Mouse (Mus musculus): ENCODE results near the gene Prkce. TPM values are rescaled to one million over a fixed set of nuclear protein-coding genes. Genes with fewer than 3 reads are reported as not detected.

Prkce gene
- polyA plus RNA-seq, 1 experiment from 2014 or later, result 6.8 TPM

DNA sequence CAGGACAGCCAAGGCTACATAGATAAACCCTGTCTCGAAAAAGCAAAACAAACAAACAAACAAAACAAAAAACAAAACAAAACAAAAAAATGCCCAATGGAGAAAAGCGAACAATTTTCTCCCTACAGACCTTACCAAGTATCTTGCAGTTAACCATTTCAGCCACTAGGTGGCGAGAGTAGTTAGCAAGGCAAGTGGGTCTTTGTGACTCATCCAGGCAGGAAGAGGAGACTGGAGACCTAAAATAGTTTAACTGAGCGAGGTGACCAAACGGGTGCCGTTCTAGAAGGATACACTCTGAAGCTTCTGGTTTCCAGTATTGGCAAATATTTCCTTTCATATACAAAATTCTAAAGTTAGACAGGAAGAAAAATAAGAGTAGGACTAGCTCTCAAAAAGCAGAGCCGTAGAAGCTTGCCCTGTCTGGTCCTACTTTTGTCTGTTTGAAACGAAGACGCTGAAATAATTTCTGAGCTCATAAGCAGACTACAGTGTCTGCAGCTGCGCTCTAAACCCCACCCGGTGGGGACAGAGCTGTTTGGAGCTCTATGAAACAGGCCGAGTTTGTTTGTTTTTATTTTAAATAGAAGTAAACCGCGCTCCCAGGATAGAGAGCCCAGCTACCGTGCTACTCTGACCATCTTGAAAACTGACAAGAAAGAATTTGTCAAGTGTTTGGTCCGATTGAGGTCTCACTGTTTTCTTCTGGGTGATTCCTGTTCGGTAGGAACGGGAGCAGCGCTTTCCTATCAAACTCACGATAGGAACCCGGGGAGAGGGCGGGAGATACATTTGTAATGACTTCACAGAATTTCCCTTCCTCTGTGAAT is 368.5 kb downstream of the Prkce start:
- ATAC-seq (replicated peaks; ENCODE audit: low FRiP score), result no peak; the same call in 1 of the 2 replicates
- H3K27ac ChIP-seq, result peak overlapping the region; percentile 69
- no peaks in the 10 kb centered on the region for H3K9me3 ChIP-seq (replicated peaks)
- no peaks in the 10 kb centered on the region for H3K27me3 ChIP-seq
- H3K9ac ChIP-seq, result no peak overlapping the region
- peak overlapping the region; percentile 8 for H3K4me3 ChIP-seq (replicated peaks)
- 37% methylated on average over 22 of the region's 22 CpGs for WGBS
- H3K4me1 ChIP-seq, result peaks cover 48% of the 10 kb centered on the region
- H3K4me2 ChIP-seq, result peak overlapping the region; percentile 42
- no peaks in the 10 kb centered on the region for H3K36me3 ChIP-seq

DNA sequence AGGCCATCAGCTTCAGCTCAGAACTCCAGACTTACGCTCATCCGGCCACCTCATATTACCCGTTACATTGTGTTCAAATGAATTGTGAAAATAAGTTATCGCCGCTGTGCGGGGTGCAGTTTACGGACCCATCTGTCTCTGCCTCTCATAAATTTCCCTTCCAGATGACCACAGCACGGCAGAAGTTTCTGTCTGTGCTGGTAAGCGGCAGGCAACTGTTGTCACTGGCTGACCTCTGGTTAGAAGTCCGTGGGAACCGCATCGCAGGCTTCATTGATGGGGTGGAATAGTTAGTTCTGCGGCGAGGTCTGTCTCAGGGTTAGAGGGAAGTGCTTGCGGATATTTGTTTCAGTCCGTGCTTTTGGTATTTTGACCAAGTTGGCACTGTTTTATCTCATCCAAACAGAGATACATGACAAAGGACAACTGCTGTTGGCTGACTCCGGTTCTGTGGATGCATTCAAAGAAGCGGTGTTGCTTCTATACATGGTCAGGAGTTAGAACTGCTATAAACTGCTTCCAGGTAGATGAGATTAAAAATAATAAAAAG is 372.4 kb downstream of the Prkce start:
- Histone ChIP-seq H3K4me1 (peaks cover 32% of the 10 kb centered on the region), H3K4me3 (replicated peaks) (no peak overlapping the region), H3K9ac (no peak overlapping the region), H3K9me3 (replicated peaks) (no peaks in the 10 kb centered on the region), H3K27ac (no peak overlapping the region), H3K4me2 (no peak overlapping the region), H3K27me3 (no peaks in the 10 kb centered on the region), H3K36me3 (no peaks in the 10 kb centered on the region)
- no peak for ATAC-seq (replicated peaks; ENCODE audit: low FRiP score)
- 39% methylated on average over 18 of the region's 18 CpGs for WGBS

DNA sequence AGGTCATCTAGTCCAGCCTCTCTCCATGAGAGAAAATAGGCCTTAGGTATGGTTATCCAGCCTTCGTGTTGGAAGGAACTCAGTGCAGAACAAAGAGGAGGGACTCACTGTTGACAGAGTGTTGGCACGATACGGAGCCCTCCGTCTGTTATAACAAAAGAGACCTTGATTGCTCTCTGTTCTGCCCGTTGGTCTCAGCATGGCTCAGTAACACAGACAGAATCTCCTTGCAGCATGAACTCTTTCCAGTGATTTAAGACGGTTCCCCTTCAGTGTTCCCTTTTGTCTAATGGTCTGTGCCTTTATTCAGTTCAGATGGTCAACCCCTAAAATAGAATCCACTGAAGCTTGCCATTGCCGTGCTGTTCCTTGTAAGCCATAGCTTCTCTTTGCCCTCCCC is 378.9 kb downstream of the Prkce start:
- Histone ChIP-seq H3K4me3 (replicated peaks) (no peak overlapping the region), H3K9ac (no peak overlapping the region), H3K36me3 (no peaks in the 10 kb centered on the region), H3K4me2 (no peak overlapping the region), H3K9me3 (replicated peaks) (no peaks in the 10 kb centered on the region), H3K4me1 (peaks cover 5% of the 10 kb centered on the region; the same call in 1 of the 2 replicates), H3K27me3 (no peaks in the 10 kb centered on the region), H3K27ac (no peak overlapping the region)
- WGBS, result 56% methylated on average over 7 of the region's 7 CpGs
- ATAC-seq (replicated peaks; ENCODE audit: low FRiP score), result no peak

DNA sequence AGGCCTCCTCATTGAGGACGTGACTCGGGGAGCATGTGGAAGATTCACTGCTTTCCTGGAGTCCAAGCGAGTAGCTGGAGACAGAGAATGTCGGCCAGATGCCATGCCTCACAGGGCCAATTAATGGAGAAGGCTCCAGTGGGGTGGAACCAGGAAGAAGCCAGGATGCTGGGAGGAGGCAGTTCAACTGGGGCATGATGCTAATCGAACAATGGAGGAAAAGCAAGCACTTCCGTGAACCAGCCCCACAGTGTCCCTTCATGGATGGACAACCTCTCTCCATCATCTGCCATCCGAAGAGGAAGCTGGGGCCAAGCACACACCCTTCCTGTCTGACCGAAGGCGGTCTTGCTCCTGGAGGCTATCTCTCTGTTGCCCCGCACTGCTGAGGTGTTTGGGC is 381.5 kb downstream of the Prkce start:
- Histone ChIP-seq H3K27ac (0 out of 2 replicates have a peak overlapping the region, but pooled peaks have one; percentile 27), H3K9me3 (replicated peaks) (no peaks in the 10 kb centered on the region), H3K4me1 (0 out of 2 replicates have a peak, but pooled peaks cover 5% of the 10 kb centered on the region), H3K4me2 (no peak overlapping the region), H3K9ac (no peak overlapping the region), H3K27me3 (no peaks in the 10 kb centered on the region), H3K36me3 (no peaks in the 10 kb centered on the region), H3K4me3 (replicated peaks) (no peak overlapping the region)
- 67% methylated on average over 10 of the region's 10 CpGs for WGBS
- ATAC-seq (replicated peaks; ENCODE audit: low FRiP score), result no peak

DNA sequence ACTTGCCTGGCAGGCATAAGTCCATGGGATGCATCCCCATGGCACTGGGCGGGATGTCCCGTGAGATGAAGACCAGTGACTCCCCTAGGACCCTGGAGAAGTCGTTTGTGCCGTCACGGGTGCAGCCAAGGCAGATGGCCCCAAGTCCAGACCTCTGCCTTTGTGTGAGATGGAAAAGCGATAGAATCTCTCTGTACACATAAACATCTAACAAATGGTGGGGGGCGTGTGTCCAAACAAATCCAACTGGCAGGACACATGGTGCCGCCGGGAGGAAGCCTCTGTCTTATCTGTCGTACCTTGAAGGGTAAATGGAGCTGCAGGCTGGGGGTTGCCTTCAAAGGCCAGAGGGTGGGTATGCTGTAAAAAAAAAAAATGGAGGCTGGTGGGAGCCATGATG is 384.0 kb downstream of the Prkce start:
- Histone ChIP-seq H3K27me3 (no peaks in the 10 kb centered on the region), H3K4me3 (replicated peaks) (no peak overlapping the region), H3K4me1 (no peaks in the 10 kb centered on the region), H3K36me3 (no peaks in the 10 kb centered on the region), H3K9ac (no peak overlapping the region), H3K9me3 (replicated peaks) (no peaks in the 10 kb centered on the region), H3K27ac (no peak overlapping the region), H3K4me2 (no peak overlapping the region)
- no peak for ATAC-seq (replicated peaks; ENCODE audit: low FRiP score)
- WGBS, result 79% methylated on average over 10 of the region's 10 CpGs

DNA sequence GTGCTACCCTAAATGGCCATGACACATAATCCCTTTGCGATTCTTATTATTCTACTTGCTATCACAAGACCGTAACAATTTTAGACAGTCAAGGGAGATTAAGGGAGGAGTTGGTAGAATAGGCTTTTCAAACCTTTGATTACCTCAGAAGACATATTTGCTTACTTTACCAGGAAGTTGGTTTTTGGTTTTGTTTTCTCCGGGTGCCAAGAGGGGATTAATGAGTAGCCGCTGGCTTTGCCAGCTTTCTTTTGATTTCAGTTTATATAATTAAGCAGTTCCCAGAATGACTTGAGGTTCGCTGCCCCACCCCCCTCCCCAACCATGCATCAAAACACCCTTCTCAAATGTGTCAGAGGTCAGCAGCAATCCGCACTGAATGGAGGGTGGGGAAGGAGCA is 384.4 kb downstream of the Prkce start:
- Histone ChIP-seq H3K27ac (no peak overlapping the region), H3K4me3 (replicated peaks) (no peak overlapping the region), H3K27me3 (no peaks in the 10 kb centered on the region), H3K4me2 (no peak overlapping the region), H3K36me3 (no peaks in the 10 kb centered on the region), H3K4me1 (no peaks in the 10 kb centered on the region), H3K9ac (no peak overlapping the region), H3K9me3 (replicated peaks) (no peaks in the 10 kb centered on the region)
- ATAC-seq (replicated peaks; ENCODE audit: low FRiP score), result no peak
- WGBS, result 83% methylated on average over 6 of the region's 6 CpGs

DNA sequence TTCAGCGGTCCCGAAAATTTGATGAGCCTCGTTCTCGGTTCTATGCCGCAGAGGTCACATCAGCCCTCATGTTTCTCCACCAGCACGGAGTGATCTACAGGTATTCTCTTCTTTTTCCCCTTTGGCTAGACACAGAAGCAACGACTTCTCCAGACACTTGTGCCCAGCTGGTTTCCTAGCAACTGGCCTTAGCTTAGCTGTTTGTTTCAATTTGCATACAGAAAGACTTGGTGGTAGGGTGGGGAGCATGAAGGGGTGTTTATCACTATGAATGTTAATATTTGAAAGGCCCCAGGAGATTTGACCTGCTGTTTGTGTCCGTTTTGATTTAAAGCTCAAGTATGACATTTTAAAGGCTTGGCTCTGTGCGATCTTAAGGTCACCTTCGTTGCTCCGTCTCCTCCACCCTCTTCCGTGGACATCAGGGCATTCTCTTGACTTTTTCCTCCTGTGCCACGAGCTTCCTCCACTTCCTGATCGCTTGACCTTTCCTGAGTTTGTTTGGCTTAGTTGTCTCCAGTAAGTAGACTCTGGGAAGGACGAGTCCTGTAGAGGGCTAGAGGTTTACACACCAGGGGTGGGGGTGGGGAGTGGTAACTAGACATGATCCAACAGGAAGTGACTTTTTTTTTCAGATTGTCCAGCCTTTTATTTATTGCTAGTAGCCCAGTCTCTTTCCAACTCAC is 391.8 kb downstream of the Prkce start:
- peaks cover 24% of the 10 kb centered on the region for H3K4me1 ChIP-seq

DNA sequence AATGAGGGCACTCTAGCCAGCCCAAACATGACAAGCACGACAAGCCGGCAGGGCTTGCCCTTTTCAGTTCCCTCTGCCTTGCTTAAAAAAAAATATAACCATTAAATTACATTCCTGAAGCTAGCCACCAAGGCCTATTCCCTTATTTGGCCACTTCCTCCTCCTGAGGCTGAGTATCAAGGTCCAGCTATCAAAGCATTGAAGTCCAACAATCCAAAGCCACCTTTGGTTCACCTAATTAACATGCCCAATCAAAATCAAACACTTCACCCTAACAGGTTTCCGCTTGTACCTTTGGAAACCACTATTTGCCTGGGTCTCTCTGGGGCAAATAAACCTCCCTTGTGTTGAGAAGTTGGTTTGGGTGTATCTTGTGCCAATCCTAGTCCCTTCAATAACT is 392.9 kb downstream of the Prkce start:
- Histone ChIP-seq H3K9me3 (replicated peaks) (no peaks in the 10 kb centered on the region), H3K4me3 (replicated peaks) (no peak overlapping the region), H3K4me2 (no peak overlapping the region), H3K4me1 (peaks cover 24% of the 10 kb centered on the region), H3K27me3 (no peaks in the 10 kb centered on the region), H3K9ac (no peak overlapping the region), H3K27ac (no peak overlapping the region), H3K36me3 (no peaks in the 10 kb centered on the region)
- WGBS, result 53% methylated on average over 3 of the region's 3 CpGs
- ATAC-seq (replicated peaks; ENCODE audit: low FRiP score), result no peak

More for the DNA sequence above, 391.8 kb downstream of the Prkce start:
- H3K36me3 ChIP-seq, result no peaks in the 10 kb centered on the region
- no peak overlapping the region for H3K9ac ChIP-seq
- peak; percentile 68 for ATAC-seq (replicated peaks; ENCODE audit: low FRiP score)
- H3K4me3 ChIP-seq (replicated peaks), result no peak overlapping the region
- peak overlapping the region; percentile 56 for H3K27ac ChIP-seq
- H3K4me2 ChIP-seq, result no peak overlapping the region
- 58% methylated on average over 15 of the region's 15 CpGs for WGBS
- H3K27me3 ChIP-seq, result no peaks in the 10 kb centered on the region
- H3K9me3 ChIP-seq (replicated peaks), result no peaks in the 10 kb centered on the region

DNA sequence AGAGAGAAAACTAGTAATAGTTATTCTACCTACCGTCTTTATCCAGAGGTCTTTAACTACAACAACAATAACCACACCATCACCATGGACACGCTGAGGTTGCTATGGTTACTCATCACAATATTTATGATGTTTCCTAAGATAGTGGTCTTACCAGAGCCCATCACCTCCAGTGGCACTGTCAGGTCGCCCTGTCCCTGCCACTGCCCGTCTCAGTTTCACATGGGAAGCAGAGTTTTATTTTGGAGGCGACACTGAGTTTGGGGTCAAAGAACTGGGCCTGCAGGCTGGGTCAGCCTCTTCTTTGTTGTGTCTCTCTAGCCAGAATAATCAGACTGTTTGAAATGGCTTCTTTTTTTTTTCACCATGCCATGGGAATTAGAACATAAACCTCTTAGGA is 402.9 kb downstream of the Prkce start:
- H3K27me3 ChIP-seq, result no peaks in the 10 kb centered on the region
- peaks cover 19% of the 10 kb centered on the region for H3K4me1 ChIP-seq
- no peaks in the 10 kb centered on the region for H3K36me3 ChIP-seq
- ATAC-seq (replicated peaks; ENCODE audit: low FRiP score), result no peak
- H3K27ac ChIP-seq, result no peak overlapping the region
- H3K4me3 ChIP-seq (replicated peaks), result no peak overlapping the region
- no peaks in the 10 kb centered on the region for H3K9me3 ChIP-seq (replicated peaks)
- no peak overlapping the region for H3K9ac ChIP-seq
- WGBS, result 71% methylated on average over 5 of the region's 5 CpGs
- no peak overlapping the region for H3K4me2 ChIP-seq

DNA sequence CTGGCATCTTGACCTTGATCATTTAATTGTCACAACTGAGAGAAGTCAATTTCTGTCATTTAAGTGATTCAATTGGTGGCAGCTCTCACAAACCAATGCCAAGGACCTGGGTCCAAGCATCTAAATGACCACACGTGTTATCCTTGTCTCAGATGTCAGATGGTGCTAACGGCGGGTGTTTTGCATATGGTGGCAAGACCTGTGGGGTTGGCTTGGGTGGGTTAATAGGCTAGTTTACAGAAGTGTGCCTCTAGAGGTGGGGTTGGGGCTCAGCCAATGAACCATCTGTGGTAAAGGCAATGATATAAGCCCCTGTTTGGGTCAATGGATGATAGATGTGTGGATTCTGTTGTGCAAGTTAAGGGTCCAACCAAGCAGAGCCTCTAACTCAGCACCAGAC is 403.7 kb downstream of the Prkce start:
- Histone ChIP-seq H3K4me2 (no peak overlapping the region), H3K36me3 (no peaks in the 10 kb centered on the region), H3K4me1 (peaks cover 23% of the 10 kb centered on the region), H3K9ac (no peak overlapping the region), H3K9me3 (replicated peaks) (no peaks in the 10 kb centered on the region), H3K4me3 (replicated peaks) (no peak overlapping the region), H3K27me3 (no peaks in the 10 kb centered on the region), H3K27ac (no peak overlapping the region)
- no peak for ATAC-seq (replicated peaks; ENCODE audit: low FRiP score)
- WGBS, result 82% methylated on average over 3 of the region's 3 CpGs

DNA sequence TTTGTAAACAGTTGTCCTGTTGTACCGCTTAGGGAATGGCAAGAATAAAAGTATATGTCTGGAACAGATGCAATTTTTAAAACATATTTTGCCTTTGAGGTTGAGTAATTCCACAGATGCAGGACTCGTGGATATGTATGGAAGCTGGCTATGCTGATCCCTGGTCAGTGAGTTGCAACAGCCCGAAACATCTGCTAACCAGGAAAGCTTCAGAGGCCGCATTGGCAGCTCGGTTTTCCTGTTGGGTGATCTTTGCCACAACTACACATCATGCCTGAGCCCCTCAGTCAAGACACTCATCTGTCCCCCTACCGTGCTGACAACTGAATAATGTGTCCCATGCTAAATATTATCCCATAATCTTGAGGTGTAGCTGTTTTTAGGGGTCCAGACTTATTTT is 404.6 kb downstream of the Prkce start:
- no peaks in the 10 kb centered on the region for H3K36me3 ChIP-seq
- H3K9me3 ChIP-seq (replicated peaks), result no peaks in the 10 kb centered on the region
- peaks cover 27% of the 10 kb centered on the region for H3K4me1 ChIP-seq
- ATAC-seq (replicated peaks; ENCODE audit: low FRiP score), result no peak
- no peak overlapping the region for H3K9ac ChIP-seq
- H3K27ac ChIP-seq, result 0 out of 2 replicates have a peak overlapping the region, but pooled peaks have one; percentile 23
- H3K4me3 ChIP-seq (replicated peaks), result no peak overlapping the region
- H3K4me2 ChIP-seq, result no peak overlapping the region
- WGBS, result 67% methylated on average over 6 of the region's 6 CpGs
- H3K27me3 ChIP-seq, result no peaks in the 10 kb centered on the region

DNA sequence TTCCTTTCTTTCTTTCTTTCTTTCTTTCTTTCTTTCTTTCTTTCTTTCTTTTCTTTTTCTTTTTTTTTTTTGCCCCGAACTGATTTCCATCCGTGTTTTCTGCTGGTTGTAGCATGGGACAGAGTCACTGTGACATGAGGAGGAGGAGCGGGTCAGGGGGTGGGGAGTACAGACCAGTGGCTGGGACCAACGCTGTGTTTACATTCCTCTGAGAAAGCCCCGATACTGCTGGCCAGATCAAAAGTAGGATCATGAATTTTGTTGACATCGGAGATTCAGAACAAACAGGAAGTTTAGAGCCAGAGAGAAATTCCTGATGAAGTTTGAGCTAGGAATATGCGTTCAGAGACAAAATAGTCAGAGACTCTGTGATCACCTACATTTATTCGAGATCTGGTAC is 405.0 kb downstream of the Prkce start:
- Histone ChIP-seq H3K9me3 (replicated peaks) (no peaks in the 10 kb centered on the region), H3K9ac (no peak overlapping the region), H3K4me2 (no peak overlapping the region; the same call in 1 of the 2 replicates), H3K27ac (peak overlapping the region; percentile 42), H3K27me3 (no peaks in the 10 kb centered on the region), H3K4me3 (replicated peaks) (no peak overlapping the region), H3K36me3 (no peaks in the 10 kb centered on the region), H3K4me1 (peaks cover 27% of the 10 kb centered on the region)
- ATAC-seq (replicated peaks; ENCODE audit: low FRiP score), result no peak
- 44% methylated on average over 8 of the region's 8 CpGs for WGBS

Measured in kidney, embryonic 15.5 days (tissue).